In the genomic region with DNA sequence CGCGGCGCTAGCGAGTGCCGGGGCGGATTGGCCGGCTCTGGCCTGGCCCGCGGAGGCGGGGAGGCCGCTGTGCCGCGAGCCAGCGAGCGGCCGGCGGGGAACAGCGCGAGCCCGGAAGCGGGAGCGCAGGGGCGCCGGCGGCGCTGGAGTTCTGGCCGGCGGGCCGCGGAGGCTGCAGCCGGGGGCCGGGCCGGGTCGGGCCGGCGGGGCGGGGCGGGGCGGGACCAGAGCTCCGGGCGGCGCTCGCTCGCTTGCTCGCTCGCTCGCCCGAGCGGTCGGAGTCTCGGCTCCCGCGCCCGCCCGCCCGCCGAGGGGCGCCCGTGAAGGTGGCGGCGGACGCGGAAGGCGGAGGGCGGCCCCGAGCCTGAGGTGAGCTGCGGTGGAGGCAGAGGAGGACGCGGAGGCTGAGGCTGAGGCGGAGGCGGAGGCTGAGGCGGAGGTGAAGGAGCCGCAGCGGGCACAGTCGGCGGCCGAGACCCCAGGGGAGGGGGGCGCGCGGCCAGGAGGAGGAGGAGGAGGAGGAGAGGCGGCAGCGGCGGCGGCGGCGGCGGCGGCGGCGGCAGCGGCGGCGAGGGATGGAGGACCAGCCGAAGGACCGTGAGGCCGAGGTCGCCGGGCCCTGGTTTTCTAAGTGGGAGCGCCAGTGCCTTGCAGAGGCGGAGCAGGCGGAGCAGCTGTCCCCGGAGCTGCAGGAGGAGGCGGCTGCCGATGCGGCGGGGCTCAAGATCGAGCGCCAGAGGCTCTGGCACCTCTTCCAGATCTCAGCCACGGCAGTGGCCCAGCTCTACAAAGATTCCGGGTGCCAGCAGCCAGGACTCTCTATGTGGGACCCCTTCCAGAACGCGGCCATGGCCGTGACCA, we compare ENCODE assay signal across 8 mouse cellular contexts. TPM values are rescaled to one million over a fixed set of nuclear protein-coding genes. Genes with fewer than 3 reads are reported as not detected.
DNase-seq lines count a peak whose midpoint lies in the region; ATAC-seq and TF ChIP-seq lines count a peak whose summit lies in the region.

No protein-coding gene starts in this region.

- no peak for ATAC-seq in megakaryocyte, adult 5-6 weeks (ENCODE audit: poor library complexity, severe bottlenecking)
- ATAC-seq in embryonic facial prominence, embryonic 13.5 days (ENCODE audit: insufficient number of reproducible peaks, insufficient read depth, low FRiP score, low TSS enrichment, low read depth) = peak; percentile 81
- ATAC-seq in heart, embryonic 11.5 days (replicated peaks; ENCODE audit: insufficient number of reproducible peaks, low FRiP score, low TSS enrichment) = peak; percentile 74
- ATAC-seq in limb, embryonic 14.5 days (ENCODE audit: low FRiP score, low read depth) = peak; percentile 88
- peak; percentile 91 for ATAC-seq in midbrain, embryonic 15.5 days (replicated peaks)

- H3K9me3 ChIP-seq in megakaryocyte, embryonic 14.5 days = peaks cover 13% of the 10 kb centered on the region
- no peaks in the 10 kb centered on the region for H3K9me3 ChIP-seq in embryonic facial prominence, embryonic 13.5 days
- no peaks in the 10 kb centered on the region for H3K9me3 ChIP-seq in heart, embryonic 11.5 days (replicated peaks; ENCODE audit: control insufficient read depth, low read length)
- H3K9me3 ChIP-seq in limb, embryonic 14.5 days (ENCODE audit: control insufficient read depth, low read length) = no peaks in the 10 kb centered on the region
- no peaks in the 10 kb centered on the region for H3K9me3 ChIP-seq in midbrain, embryonic 15.5 days

- 0 out of 2 replicates have a peak, but pooled peaks cover 3% of the 10 kb centered on the region for H3K4me1 ChIP-seq in megakaryocyte, embryonic 14.5 days
- no peaks in the 10 kb centered on the region for H3K4me1 ChIP-seq in embryonic facial prominence, embryonic 13.5 days
- no peaks in the 10 kb centered on the region for H3K4me1 ChIP-seq in heart, embryonic 11.5 days (ENCODE audit: control insufficient read depth, insufficient read depth, low read length)
- no peaks in the 10 kb centered on the region for H3K4me1 ChIP-seq in limb, embryonic 14.5 days (ENCODE audit: control insufficient read depth, insufficient read depth, low read length)
- H3K4me1 ChIP-seq in midbrain, embryonic 15.5 days = 0 out of 2 replicates have a peak, but pooled peaks cover 3% of the 10 kb centered on the region
- no peaks in the 10 kb centered on the region; the same call in 1 of the 2 replicates for H3K4me1 ChIP-seq in testis, adult 2 months (ENCODE audit: control insufficient read depth, insufficient read depth, low read length)

- TF ChIP-seq POLR2A in limb, embryonic 14.5 days (IDR thresholded peaks at IDR 0.05; ENCODE audit: borderline replicate concordance, extremely low read depth, insufficient read depth, insufficient read length) = no peak
- TF ChIP-seq POLR2A in testis, adult 2 months (IDR thresholded peaks at IDR 0.05; ENCODE audit: control insufficient read depth, low read depth, low read length) = no peak

- H3K4me3 ChIP-seq in megakaryocyte, embryonic 14.5 days (replicated peaks) = peak overlapping the region; percentile 91
- peak overlapping the region; percentile 53 for H3K4me3 ChIP-seq in embryonic facial prominence, embryonic 13.5 days
- H3K4me3 ChIP-seq in heart, embryonic 11.5 days (ENCODE audit: low read depth, low read length) = peak overlapping the region; percentile 56
- H3K4me3 ChIP-seq in limb, embryonic 14.5 days (replicated peaks; ENCODE audit: low read length) = peak overlapping the region; percentile 51
- H3K4me3 ChIP-seq in midbrain, embryonic 15.5 days = peak overlapping the region; percentile 56
- peak overlapping the region; percentile 89 for H3K4me3 ChIP-seq in testis, adult 2 months (ENCODE audit: control insufficient read depth, low read depth, low read length)

- peak overlapping the region; percentile 28; the same call in 1 of the 2 replicates for H3K27ac ChIP-seq in embryonic facial prominence, embryonic 13.5 days
- no peak overlapping the region for H3K27ac ChIP-seq in heart, embryonic 11.5 days (ENCODE audit: low read depth, low read length)
- H3K27ac ChIP-seq in limb, embryonic 14.5 days (replicated peaks; ENCODE audit: low read depth, low read length) = peak overlapping the region; percentile 48; the same call in 1 of the 2 replicates
- H3K27ac ChIP-seq in midbrain, embryonic 15.5 days = peak overlapping the region; percentile 86
- H3K27ac ChIP-seq in testis, adult 2 months (ENCODE audit: control insufficient read depth, insufficient read depth, low read depth, low read length) = peak overlapping the region; percentile 49; the same call in 1 of the 2 replicates

- 25% methylated on average over 34 of the region's 113 CpGs for WGBS in embryonic facial prominence, embryonic 13.5 days
- 14% methylated on average over 54 of the region's 113 CpGs for WGBS in heart, embryonic 11.5 days (ENCODE audit: insufficient replicate concordance)
- 17% methylated on average over 25 of the region's 113 CpGs for WGBS in limb, embryonic 14.5 days
- WGBS in midbrain, embryonic 15.5 days = 25% methylated on average over 66 of the region's 113 CpGs

- peak overlapping the region; percentile 70 for H3K9ac ChIP-seq in embryonic facial prominence, embryonic 13.5 days
- H3K9ac ChIP-seq in heart, embryonic 11.5 days (ENCODE audit: low read depth, low read length) = peak overlapping the region; percentile 61; the same call in 1 of the 2 replicates
- peak overlapping the region; percentile 66 for H3K9ac ChIP-seq in limb, embryonic 14.5 days (ENCODE audit: low read depth, low read length, severe bottlenecking)
- peak overlapping the region; percentile 58 for H3K9ac ChIP-seq in midbrain, embryonic 15.5 days

- DNase-seq in kidney, adult 8-10 months = peak; percentile 4 to 5
- DNase-seq in limb, embryonic 14.5 days (ENCODE audit: low spot score) = peak; percentile 28

- TF ChIP-seq CTCF in testis, adult 2 months (IDR thresholded peaks at IDR 0.05; ENCODE audit: control insufficient read depth, insufficient read depth, insufficient replicate concordance, low read depth, low read length) = no peak

- H3K36me3 ChIP-seq in megakaryocyte, embryonic 14.5 days (replicated peaks; ENCODE audit: low read length) = no peaks in the 10 kb centered on the region
- H3K36me3 ChIP-seq in embryonic facial prominence, embryonic 13.5 days = no peaks in the 10 kb centered on the region
- no peaks in the 10 kb centered on the region for H3K36me3 ChIP-seq in heart, embryonic 11.5 days (ENCODE audit: control insufficient read depth, insufficient read depth, low read length)
- no peaks in the 10 kb centered on the region for H3K36me3 ChIP-seq in limb, embryonic 14.5 days (ENCODE audit: control insufficient read depth, insufficient read depth, low read length)
- no peaks in the 10 kb centered on the region for H3K36me3 ChIP-seq in midbrain, embryonic 15.5 days (replicated peaks)
- no peaks in the 10 kb centered on the region for H3K36me3 ChIP-seq in testis, adult 2 months (ENCODE audit: control insufficient read depth, insufficient read depth, low read length)

- peak overlapping the region; percentile 60 for H3K4me2 ChIP-seq in embryonic facial prominence, embryonic 13.5 days
- H3K4me2 ChIP-seq in heart, embryonic 11.5 days = peak overlapping the region; percentile 67
- H3K4me2 ChIP-seq in limb, embryonic 14.5 days (replicated peaks; ENCODE audit: low read depth, low read length, severe bottlenecking) = peak overlapping the region; percentile 46
- peak overlapping the region; percentile 56 for H3K4me2 ChIP-seq in midbrain, embryonic 15.5 days

- H3K27me3 ChIP-seq in megakaryocyte, embryonic 14.5 days (replicated peaks) = peaks cover 39% of the 10 kb centered on the region
- peaks cover 16% of the 10 kb centered on the region for H3K27me3 ChIP-seq in embryonic facial prominence, embryonic 13.5 days
- H3K27me3 ChIP-seq in heart, embryonic 11.5 days (ENCODE audit: control insufficient read depth, insufficient read depth, low read length) = peaks cover 12% of the 10 kb centered on the region
- H3K27me3 ChIP-seq in limb, embryonic 14.5 days (ENCODE audit: control insufficient read depth, insufficient read depth, low read length) = no peaks in the 10 kb centered on the region; the same call in 1 of the 2 replicates
- no peaks in the 10 kb centered on the region for H3K27me3 ChIP-seq in midbrain, embryonic 15.5 days (replicated peaks)
- H3K27me3 ChIP-seq in testis, adult 2 months (ENCODE audit: control insufficient read depth, insufficient read depth, low read length) = no peaks in the 10 kb centered on the region

RNA-seq across cellular contexts. Expression of gene Gm7073, which starts 8.6 kb away (rescaled TPM):
- not detected in 2 replicates for polyA plus RNA-seq in megakaryocyte, embryonic 14.5 days (2012; ENCODE audit: insufficient read depth, low replicate concordance)
- total RNA-seq in megakaryocyte, adult 5-6 weeks (2015) = not detected in 2 replicates
- total RNA-seq in megakaryocyte, adult 5-6 weeks (2017) = not detected in 2 replicates
- polyA plus RNA-seq in embryonic facial prominence, embryonic 13.5 days (2015; fragmentation: Nextera tagmentation; extraction: Ambion mirVana) = not detected in 2 replicates
- polyA plus RNA-seq in heart, embryonic 11.5 days (2014; fragmentation: Nextera tagmentation; extraction: Ambion mirVana) = not detected in 2 replicates
- not detected in 2 replicates for polyA plus RNA-seq in limb, embryonic 14.5 days (2012; rRNA removed)
- polyA plus RNA-seq in limb, embryonic 14.5 days (2014; fragmentation: Nextera tagmentation; extraction: Ambion mirVana) = not detected in 2 replicates
- polyA plus RNA-seq in midbrain, embryonic 15.5 days (2015; fragmentation: Nextera tagmentation; extraction: Ambion mirVana) = not detected in 2 replicates
- 6.3 and 9.6 TPM in 2 replicates for polyA plus RNA-seq in testis, adult 2 months (2012; rRNA removed)

RNA-seq across cellular contexts. Expression of gene Atp11c, which starts 44.8 kb away (rescaled TPM):
- polyA plus RNA-seq in megakaryocyte, embryonic 14.5 days (2012; ENCODE audit: insufficient read depth, low replicate concordance) = 0.17 and 0.27 TPM in 2 replicates
- total RNA-seq in megakaryocyte, adult 5-6 weeks (2015) = 29.6 and 42.2 TPM in 2 replicates
- total RNA-seq in megakaryocyte, adult 5-6 weeks (2017) = 38.0 and 40.1 TPM in 2 replicates
- 11.2 and 11.4 TPM in 2 replicates for polyA plus RNA-seq in embryonic facial prominence, embryonic 13.5 days (2015; fragmentation: Nextera tagmentation; extraction: Ambion mirVana)
- polyA plus RNA-seq in heart, embryonic 11.5 days (2014; fragmentation: Nextera tagmentation; extraction: Ambion mirVana) = 6.2 and 6.5 TPM in 2 replicates
- polyA plus RNA-seq in limb, embryonic 14.5 days (2012; rRNA removed) = 10.2 and 10.6 TPM in 2 replicates
- 8.7 and 8.9 TPM in 2 replicates for polyA plus RNA-seq in limb, embryonic 14.5 days (2014; fragmentation: Nextera tagmentation; extraction: Ambion mirVana)
- polyA plus RNA-seq in midbrain, embryonic 15.5 days (2015; fragmentation: Nextera tagmentation; extraction: Ambion mirVana) = 10.4 and 10.6 TPM in 2 replicates
- polyA plus RNA-seq in testis, adult 2 months (2012; rRNA removed) = 2.8 and 3.4 TPM in 2 replicates
